Mouse (Mus musculus) kidney, postnatal 0 days (tissue): ENCODE data around the gene Alkbh6. TPM values are rescaled to one million over a fixed set of nuclear protein-coding genes. Genes with fewer than 3 reads are reported as not detected.

Experiments used
- ATAC-seq: fragments of 200-750 bp; cut with Nextera tagmentation; replicated peaks from 2 replicates; pipeline ENCODE4 v1.8.0; 2017; ENCODE audit warnings: low read depth, moderate number of reproducible peaks, moderate TSS enrichment, moderate library complexity; ENCODE audit not compliant: low FRiP score
- DNase-seq: peaks from one replicate; pipeline ENCODE4 v3.0.0-alpha.2; 2016; ENCODE audit warnings: low spot score
- H3K27ac ChIP-seq: fragments of 300-500 bp; sonication (generic); 2 replicates; pipeline ENCODE4 v1.5.1; 2014; ENCODE audit warnings: mild to moderate bottlenecking
- H3K27me3 ChIP-seq: fragments of 300-500 bp; sonication (generic); 2 replicates; pipeline ENCODE4 v1.6.1; 2014; ENCODE audit warnings: low read length, mixed read lengths; ENCODE audit not compliant: insufficient read depth
- H3K36me3 ChIP-seq: fragments of 300-500 bp; sonication (generic); 2 replicates; pipeline ENCODE4 v1.6.1; 2014; ENCODE audit warnings: low read length, mixed read lengths; ENCODE audit not compliant: insufficient read depth
- H3K4me1 ChIP-seq: fragments of 300-500 bp; sonication (generic); replicated peaks from 2 replicates; pipeline ENCODE4 v1.6.1; 2014; ENCODE audit warnings: antibody characterized with exemption, low read length, mixed read lengths; ENCODE audit not compliant: insufficient read depth
- H3K4me2 ChIP-seq: fragments of 300-500 bp; sonication (generic); 2 replicates; pipeline ENCODE4 v1.6.1; 2014; ENCODE audit warnings: mild to moderate bottlenecking, low read length, moderate library complexity, mixed read lengths
- H3K4me3 ChIP-seq: fragments of 300-500 bp; sonication (generic); replicated peaks from 2 replicates; pipeline ENCODE4 v1.5.1; 2014; ENCODE audit warnings: low read depth, low read length
- H3K9ac ChIP-seq: fragments of 300-500 bp; sonication (generic); 2 replicates; pipeline ENCODE4 v1.6.1; 2014; ENCODE audit warnings: low read depth, low read length
- H3K9me3 ChIP-seq: fragments of 300-500 bp; sonication (generic); replicated peaks from 2 replicates; pipeline ENCODE4 v1.6.1; 2016; ENCODE audit warnings: low read length, inconsistent platforms, mixed read lengths
- CTCF ChIP-seq: IDR thresholded peaks from 2 replicates; pipeline ENCODE4 v1.5.1; 2016; ENCODE audit warnings: antibody characterized with exemption, low read depth, mild to moderate bottlenecking, moderate library complexity
- WGBS: fragments of 180-500 bp; shearing (Covaris S2); extraction: QIAGEN DNeasy Blood & Tissue Kit; methylation state at CpG from one replicate; pipeline ENCODE4 v1.1.7; 2014; 5-methylcytosine and 5-hydroxymethylcytosine counted together
- polyA plus RNA-seq: library from polyadenylated mRNA; unstranded; fragments of >200 nt; fragmentation: Nextera tagmentation; extraction: Ambion mirVana; gene quantifications from 2 replicates; pipeline ENCODE4 v1.2.1, GENCODE M21; 2015

Alkbh6 gene
- polyA plus RNA-seq, 1 experiment from 2014 or later = 101 TPM

GRCm38 (mm10) chr7:30315559-30316529 lies 7.3 kb downstream of the Alkbh6 start:
- WGBS = 61% methylated on average over 13 of the region's 13 CpGs
- peak overlapping the region; percentile 57 for H3K4me2 ChIP-seq
- H3K27me3 ChIP-seq = no peaks in the 10 kb centered on the region
- no peak for TF ChIP-seq CTCF
- peak overlapping the region; percentile 83; the same call in 1 of the 2 replicates for H3K27ac ChIP-seq
- H3K36me3 ChIP-seq = peaks cover 5% of the 10 kb centered on the region; the same call in 1 of the 2 replicates
- 0 out of 2 replicates have a peak, but pooled peaks cover 8% of the 10 kb centered on the region for H3K4me1 ChIP-seq
- H3K9ac ChIP-seq = peak overlapping the region; percentile 55; the same call in 1 of the 2 replicates
- ATAC-seq = no peak
- H3K9me3 ChIP-seq = no peaks in the 10 kb centered on the region
- DNase-seq = no peak
- H3K4me3 ChIP-seq = peak overlapping the region; percentile 37

- ATAC-seq (no peak), DNase-seq (peak; percentile 39)
- Histone ChIP-seq H3K9ac (no peak overlapping the region), H3K27me3 (no peaks in the 10 kb centered on the region), H3K27ac (no peak overlapping the region), H3K36me3 (no peaks in the 10 kb centered on the region), H3K4me1 (peaks cover 8% of the 10 kb centered on the region; the same call in 1 of the 2 replicates), H3K9me3 (no peaks in the 10 kb centered on the region), H3K4me2 (no peak overlapping the region), H3K4me3 (no peak overlapping the region)
- no peak for TF ChIP-seq CTCF
- 66% methylated on average over 3 of the region's 3 CpGs for WGBS
Measured at GRCm38 (mm10) chr7:30318142-30318541, 9.6 kb downstream of the Alkbh6 start.

GRCm38 (mm10) chr7:30320946-30321345 lies 12.4 kb downstream of the Alkbh6 start:
- DNase-seq (no peak), ATAC-seq (no peak)
- Histone ChIP-seq H3K9ac (0 out of 2 replicates have a peak overlapping the region, but pooled peaks have one; percentile 78), H3K27ac (no peak overlapping the region), H3K9me3 (no peaks in the 10 kb centered on the region), H3K4me3 (peak overlapping the region; percentile 70; the same call in 1 of the 2 replicates), H3K27me3 (no peaks in the 10 kb centered on the region), H3K4me1 (no peaks in the 10 kb centered on the region; the same call in 1 of the 2 replicates), H3K4me2 (peak overlapping the region; percentile 91), H3K36me3 (no peaks in the 10 kb centered on the region)
- no peak for TF ChIP-seq CTCF
- 78% methylated on average over 2 of the region's 2 CpGs for WGBS

GRCm38 (mm10) chr7:30321539-30322284 lies 13.2 kb downstream of the Alkbh6 start, which contains the start of gene E130208F15Rik:
E130208F15Rik (plus strand) TSS chr7:30321740.
- no peaks in the 10 kb centered on the region for H3K36me3 ChIP-seq
- no peaks in the 10 kb centered on the region for H3K27me3 ChIP-seq
- peak within 1 kb of the TSS; percentile 78 for H3K9ac ChIP-seq
- no peak for TF ChIP-seq CTCF
- no peaks in the 10 kb centered on the region for H3K9me3 ChIP-seq
- peak; percentile 85 for DNase-seq
- H3K27ac ChIP-seq = peak within 1 kb of the TSS; percentile 91
- no peaks in the 10 kb centered on the region; the same call in 1 of the 2 replicates for H3K4me1 ChIP-seq
- under 1% methylated on average over 63 of the region's 63 CpGs for WGBS
- peak within 1 kb of the TSS; percentile 70 for H3K4me3 ChIP-seq
- peak within 1 kb of the TSS; percentile 91 for H3K4me2 ChIP-seq
- peak; percentile 42 for ATAC-seq

- Histone ChIP-seq H3K4me2 (peak overlapping the region; percentile 91), H3K4me3 (peak overlapping the region; percentile 70), H3K4me1 (peaks cover 3% of the 10 kb centered on the region; the same call in 1 of the 2 replicates), H3K9ac (peak overlapping the region; percentile 78), H3K36me3 (no peaks in the 10 kb centered on the region), H3K9me3 (no peaks in the 10 kb centered on the region), H3K27ac (peak overlapping the region; percentile 91), H3K27me3 (no peaks in the 10 kb centered on the region)
- TF ChIP-seq CTCF = no peak
- peak; percentile 100 for DNase-seq
- WGBS = 0% methylated on average over 20 of the region's 20 CpGs
- ATAC-seq = peak; percentile 97
Measured at GRCm38 (mm10) chr7:30322285-30322667, 13.8 kb downstream of the Alkbh6 start.

GRCm38 (mm10) chr7:30322865-30323264 lies 14.3 kb downstream of the Alkbh6 start:
- DNase-seq = no peak
- Histone ChIP-seq H3K4me2 (peak overlapping the region; percentile 91), H3K36me3 (no peaks in the 10 kb centered on the region), H3K9me3 (no peaks in the 10 kb centered on the region), H3K4me1 (peaks cover 5% of the 10 kb centered on the region; the same call in 1 of the 2 replicates), H3K4me3 (peak overlapping the region; percentile 70), H3K27ac (peak overlapping the region; percentile 91), H3K27me3 (no peaks in the 10 kb centered on the region), H3K9ac (peak overlapping the region; percentile 51)
- no peak for TF ChIP-seq CTCF
- no peak for ATAC-seq
- WGBS = 25% methylated on average over 6 of the region's 6 CpGs
